Mouse (Mus musculus): ENCODE data around the gene Helt. TPM values are rescaled to one million over a fixed set of nuclear protein-coding genes. Genes with fewer than 3 reads are reported as not detected.
"Not testable (repeated sequence)": the region's sequence is repeated elsewhere in the genome, so short reads cannot be mapped to it uniquely, and the experiment has no call there.

The Helt gene
- polyA plus RNA-seq, 2 experiments, result 0.05 TPM; not detected in 1

DNA sequence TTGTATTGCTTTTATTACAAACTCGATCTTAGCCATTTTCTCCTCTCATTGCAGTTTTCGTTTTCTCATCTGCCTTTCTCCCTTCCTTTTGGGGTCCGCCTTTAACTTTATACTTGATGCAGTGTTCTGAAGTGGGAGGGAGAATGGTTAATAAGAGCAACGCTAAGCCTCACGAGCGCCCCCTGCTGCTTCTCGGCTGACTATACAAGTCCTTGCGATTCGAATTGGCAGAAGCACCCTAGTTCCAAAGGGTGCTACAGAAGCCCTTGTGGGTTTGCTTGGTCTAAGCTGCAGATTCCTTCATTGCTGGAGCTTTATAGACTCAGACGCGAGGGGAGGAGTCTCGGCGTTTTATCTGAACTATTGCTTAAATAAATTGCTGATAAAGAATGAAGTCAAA, 12.9 kb downstream of the Helt start:
- Histone ChIP-seq H3K4me2 (replicated peaks; ENCODE audit: low read depth, low read length, severe bottlenecking) (no peak overlapping the region), H3K27ac (replicated peaks; ENCODE audit: low read depth, low read length) (no peak overlapping the region), H3K9ac (ENCODE audit: low read depth, low read length, severe bottlenecking) (no peak overlapping the region), H3K4me1 (ENCODE audit: control insufficient read depth, insufficient read depth, low read length) (no peaks in the 10 kb centered on the region), H3K27me3 (ENCODE audit: control insufficient read depth, insufficient read depth, low read length) (no peaks in the 10 kb centered on the region), H3K36me3 (ENCODE audit: control insufficient read depth, insufficient read depth, low read length) (no peaks in the 10 kb centered on the region), H3K4me3 (replicated peaks; ENCODE audit: low read length) (no peak overlapping the region), H3K9me3 (ENCODE audit: control insufficient read depth, low read length) (no peaks in the 10 kb centered on the region)
- no peak for TF ChIP-seq POLR2A (IDR thresholded peaks at IDR 0.05; ENCODE audit: borderline replicate concordance, extremely low read depth, insufficient read depth, insufficient read length)
- 13% methylated on average over 13 of the region's 13 CpGs for WGBS
- no peak for ATAC-seq (ENCODE audit: low FRiP score, low read depth)
- DNase-seq (ENCODE audit: low spot score), result peak; percentile 80

- Histone ChIP-seq H3K27me3 (ENCODE audit: control insufficient read depth, insufficient read depth, low read length) (no peaks in the 10 kb centered on the region), H3K4me2 (replicated peaks; ENCODE audit: low read depth, low read length, severe bottlenecking) (no peak overlapping the region), H3K9me3 (ENCODE audit: control insufficient read depth, low read length) (no peaks in the 10 kb centered on the region), H3K4me1 (ENCODE audit: control insufficient read depth, insufficient read depth, low read length) (no peaks in the 10 kb centered on the region), H3K9ac (ENCODE audit: low read depth, low read length, severe bottlenecking) (no peak overlapping the region), H3K27ac (replicated peaks; ENCODE audit: low read depth, low read length) (no peak overlapping the region), H3K4me3 (replicated peaks; ENCODE audit: low read length) (no peak overlapping the region), H3K36me3 (ENCODE audit: control insufficient read depth, insufficient read depth, low read length) (no peaks in the 10 kb centered on the region)
- no peak for DNase-seq (ENCODE audit: low spot score)
- 75% methylated on average over 14 of the region's 14 CpGs for WGBS
- TF ChIP-seq POLR2A (IDR thresholded peaks at IDR 0.05; ENCODE audit: borderline replicate concordance, extremely low read depth, insufficient read depth, insufficient read length), result no peak
- no peak for ATAC-seq (ENCODE audit: low FRiP score, low read depth)
Measured at GRCm38 (mm10) chr8:46276939-46277338, 17.5 kb downstream of the Helt start.

- Histone ChIP-seq H3K27ac (replicated peaks; ENCODE audit: low read depth, low read length) (no peak overlapping the region), H3K4me2 (replicated peaks; ENCODE audit: low read depth, low read length, severe bottlenecking) (no peak overlapping the region), H3K36me3 (ENCODE audit: control insufficient read depth, insufficient read depth, low read length) (no peaks in the 10 kb centered on the region), H3K4me1 (ENCODE audit: control insufficient read depth, insufficient read depth, low read length) (no peaks in the 10 kb centered on the region), H3K4me3 (replicated peaks; ENCODE audit: low read length) (no peak overlapping the region), H3K9ac (ENCODE audit: low read depth, low read length, severe bottlenecking) (no peak overlapping the region), H3K9me3 (ENCODE audit: control insufficient read depth, low read length) (no peaks in the 10 kb centered on the region), H3K27me3 (ENCODE audit: control insufficient read depth, insufficient read depth, low read length) (no peaks in the 10 kb centered on the region)
- DNase-seq (ENCODE audit: low spot score) (no peak), ATAC-seq (ENCODE audit: low FRiP score, low read depth) (no peak)
- no peak for TF ChIP-seq POLR2A (IDR thresholded peaks at IDR 0.05; ENCODE audit: borderline replicate concordance, extremely low read depth, insufficient read depth, insufficient read length)
- WGBS, result 49% methylated on average over 6 of the region's 6 CpGs
Measured at GRCm38 (mm10) chr8:46270741-46271140, 23.7 kb downstream of the Helt start.

GRCm38 (mm10) chr8:46270147-46270546, 24.3 kb downstream of the Helt start:
- Histone ChIP-seq H3K36me3 (ENCODE audit: control insufficient read depth, insufficient read depth, low read length) (no peaks in the 10 kb centered on the region), H3K27ac (replicated peaks; ENCODE audit: low read depth, low read length) (no peak overlapping the region), H3K9me3 (ENCODE audit: control insufficient read depth, low read length) (no peaks in the 10 kb centered on the region), H3K27me3 (ENCODE audit: control insufficient read depth, insufficient read depth, low read length) (no peaks in the 10 kb centered on the region), H3K4me2 (replicated peaks; ENCODE audit: low read depth, low read length, severe bottlenecking) (no peak overlapping the region), H3K4me3 (replicated peaks; ENCODE audit: low read length) (no peak overlapping the region), H3K9ac (ENCODE audit: low read depth, low read length, severe bottlenecking) (no peak overlapping the region), H3K4me1 (ENCODE audit: control insufficient read depth, insufficient read depth, low read length) (no peaks in the 10 kb centered on the region)
- 74% methylated on average over 3 of the region's 3 CpGs for WGBS
- ATAC-seq (ENCODE audit: low FRiP score, low read depth), result no peak
- TF ChIP-seq POLR2A (IDR thresholded peaks at IDR 0.05; ENCODE audit: borderline replicate concordance, extremely low read depth, insufficient read depth, insufficient read length), result no peak
- no peak for DNase-seq (ENCODE audit: low spot score)

GRCm38 (mm10) chr8:46266801-46267200, 27.7 kb downstream of the Helt start:
- no peaks in the 10 kb centered on the region for H3K36me3 ChIP-seq (ENCODE audit: control insufficient read depth, insufficient read depth, low read length)
- H3K27ac ChIP-seq (replicated peaks; ENCODE audit: low read depth, low read length), result no peak overlapping the region
- TF ChIP-seq POLR2A (IDR thresholded peaks at IDR 0.05; ENCODE audit: borderline replicate concordance, extremely low read depth, insufficient read depth, insufficient read length), result no peak
- no peak overlapping the region for H3K4me2 ChIP-seq (replicated peaks; ENCODE audit: low read depth, low read length, severe bottlenecking)
- ATAC-seq (ENCODE audit: low FRiP score, low read depth) (no peak), DNase-seq (ENCODE audit: low spot score) (no peak)
- H3K9me3 ChIP-seq (ENCODE audit: control insufficient read depth, low read length), result no peaks in the 10 kb centered on the region
- no peak overlapping the region for H3K4me3 ChIP-seq (replicated peaks; ENCODE audit: low read length)
- H3K4me1 ChIP-seq (ENCODE audit: control insufficient read depth, insufficient read depth, low read length), result no peaks in the 10 kb centered on the region
- no peak overlapping the region for H3K9ac ChIP-seq (ENCODE audit: low read depth, low read length, severe bottlenecking)
- H3K27me3 ChIP-seq (ENCODE audit: control insufficient read depth, insufficient read depth, low read length), result no peaks in the 10 kb centered on the region
- 60% methylated on average over 4 of the region's 4 CpGs for WGBS

GRCm38 (mm10) chr8:46264206-46264605, 30.3 kb downstream of the Helt start:
- WGBS, result 85% methylated on average over 4 of the region's 4 CpGs
- H3K27me3 ChIP-seq (ENCODE audit: control insufficient read depth, insufficient read depth, low read length); H3K4me1 ChIP-seq (ENCODE audit: control insufficient read depth, insufficient read depth, low read length); H3K4me3 ChIP-seq (replicated peaks; ENCODE audit: low read length); ATAC-seq (ENCODE audit: low FRiP score, low read depth); H3K36me3 ChIP-seq (ENCODE audit: control insufficient read depth, insufficient read depth, low read length); H3K27ac ChIP-seq (replicated peaks; ENCODE audit: low read depth, low read length); DNase-seq (ENCODE audit: low spot score); H3K9ac ChIP-seq (ENCODE audit: low read depth, low read length, severe bottlenecking); H3K9me3 ChIP-seq (ENCODE audit: control insufficient read depth, low read length); H3K4me2 ChIP-seq (replicated peaks; ENCODE audit: low read depth, low read length, severe bottlenecking): not testable (repeated sequence)
